Mouse (Mus musculus) neutrophil, adult 5-6 weeks (primary cell): ENCODE measurements around the gene Rab11a. TPM values are rescaled to one million over a fixed set of nuclear protein-coding genes. Genes with fewer than 3 reads are reported as not detected.
"Not testable (repeated sequence)": the region's sequence is repeated elsewhere in the genome, so short reads cannot be mapped to it uniquely, and the experiment has no call there.

Experiments
- ATAC-seq: fragments of 151-379, 151-347 bp; 2 replicates; pipeline ENCODE4 v1.8.0; 2017; ENCODE audit warnings: mild to moderate bottlenecking, moderate TSS enrichment; ENCODE audit not compliant: insufficient number of reproducible peaks, poor library complexity, low FRiP score, severe bottlenecking; ENCODE audit errors: extremely low read depth
- total RNA-seq: library from RNA; stranded (forward); fragments of 200-1000 nt; gene quantifications from 2 replicates; pipeline ENCODE4 v1.2.3, GENCODE M21; 2017

Rab11a gene
- total RNA-seq, 1 experiment from 2014 or later, result 143 TPM

DNA sequence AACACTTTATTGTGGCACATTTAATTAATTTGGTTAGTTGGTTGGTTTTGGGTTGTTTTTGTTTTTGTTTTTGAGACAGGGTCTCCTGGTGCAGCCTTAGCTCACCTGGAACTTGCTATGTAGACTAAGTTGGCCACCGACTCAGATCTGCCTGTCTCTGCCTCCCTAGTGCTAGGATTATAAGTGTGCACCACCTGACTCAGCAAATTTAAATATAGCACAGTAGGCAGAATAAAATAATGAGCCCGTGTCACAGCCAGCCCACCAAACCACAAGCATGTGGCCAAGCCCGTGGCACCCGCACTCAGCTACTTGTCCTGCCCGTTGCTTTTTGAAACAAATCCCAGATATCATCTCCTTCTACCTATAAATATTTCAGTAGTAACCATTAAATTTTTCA, 15.0 kb upstream of the Rab11a start:
- ATAC-seq, result no peak

- no peak for ATAC-seq
These were observed 11.8 kb upstream of the Rab11a start for GRCm38 (mm10) chr9:64749314-64749713.

DNA sequence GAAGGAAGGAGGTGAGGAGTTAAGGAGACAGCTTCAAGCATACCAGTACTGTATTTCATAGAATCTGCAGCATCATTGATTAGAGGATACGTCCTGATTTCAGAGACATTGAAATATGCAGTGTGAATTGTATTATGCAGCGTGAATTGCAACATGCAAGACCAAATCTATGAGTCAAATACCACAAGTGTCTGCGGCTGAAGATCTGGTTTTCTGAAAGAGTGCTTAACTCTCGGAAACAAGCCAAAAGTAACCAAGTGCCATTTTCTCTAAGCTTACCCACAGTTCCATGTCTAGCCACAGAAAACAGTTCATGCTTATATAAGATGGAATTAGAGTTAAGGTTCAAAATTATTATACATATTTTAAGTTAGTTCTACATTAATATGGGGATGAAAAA, 10.2 kb upstream of the Rab11a start:
- no peak for ATAC-seq

- ATAC-seq, result no peak
These were observed 4.9 kb upstream of the Rab11a start for GRCm38 (mm10) chr9:64742453-64742852.

DNA sequence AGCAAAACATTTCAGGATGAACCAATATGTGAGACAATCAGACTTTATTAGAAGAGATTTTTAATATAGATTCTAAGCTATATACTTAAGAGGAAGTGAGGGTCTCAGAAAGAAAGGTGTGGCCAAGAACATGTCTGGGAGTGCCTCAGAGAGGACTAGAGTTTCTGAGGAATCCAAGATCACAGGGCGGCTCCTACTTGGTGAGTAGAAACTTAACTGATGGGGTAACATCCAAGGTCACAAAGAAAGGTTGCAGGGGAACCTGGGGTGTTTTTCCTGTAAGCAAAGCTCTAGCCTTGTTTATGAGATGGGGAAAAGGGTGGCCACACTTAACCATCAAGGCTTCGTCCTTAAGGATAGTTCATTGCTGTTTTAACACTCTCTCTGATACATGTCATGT, 1.4 kb upstream of the Rab11a start:
- no peak for ATAC-seq

GRCm38 (mm10) chr9:64736639-64737405, 736 bp downstream of the Rab11a start:
- ATAC-seq, result no peak

DNA sequence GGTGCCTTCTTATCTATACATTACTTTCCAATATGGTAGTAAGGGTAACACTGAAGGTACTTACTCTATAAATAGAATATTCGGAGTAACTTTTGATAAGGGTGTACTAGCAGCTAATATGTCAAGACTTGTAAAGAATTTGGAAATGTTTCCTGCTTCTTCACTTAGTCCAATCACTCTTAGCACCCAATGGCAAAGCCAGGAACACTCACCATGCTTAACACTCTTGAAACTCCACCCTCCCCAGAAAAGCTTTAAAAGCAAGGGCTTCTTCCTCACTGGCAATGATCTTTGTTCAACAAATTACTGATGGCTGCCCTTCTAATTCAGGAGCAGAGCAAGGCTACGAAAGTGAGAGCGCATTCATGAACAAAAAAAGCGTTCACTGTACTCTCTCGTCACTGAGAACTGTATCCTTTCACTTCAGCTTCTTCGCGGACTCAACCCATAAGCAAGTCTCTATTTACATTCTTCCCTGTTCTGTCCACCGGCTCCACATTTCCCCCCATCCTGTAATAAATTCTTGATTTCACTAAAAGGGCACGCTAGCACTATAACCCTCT, 1.4 kb downstream of the Rab11a start:
- no peak for ATAC-seq

GRCm38 (mm10) chr9:64734992-64735391, 2.6 kb downstream of the Rab11a start:
- ATAC-seq, result not testable (repeated sequence)

DNA sequence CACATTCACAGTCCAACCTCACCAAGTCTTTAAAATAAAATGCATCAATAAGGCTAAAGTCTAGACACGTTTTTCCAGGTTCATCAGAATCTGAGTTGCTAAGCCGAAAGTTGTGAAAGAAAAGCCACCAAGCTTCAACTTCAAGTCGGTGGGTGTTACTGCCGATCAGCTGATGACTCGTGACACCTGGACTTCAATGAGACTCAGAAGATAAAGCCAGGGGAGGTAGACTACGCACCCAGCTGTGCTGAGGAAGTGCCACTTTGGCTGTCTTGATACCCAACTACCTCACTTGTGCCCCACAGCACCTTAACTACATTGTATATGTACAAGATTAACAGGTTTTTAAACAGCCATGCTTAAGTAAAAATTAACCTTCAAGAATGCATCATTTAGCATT, 3.4 kb downstream of the Rab11a start:
- no peak for ATAC-seq

DNA sequence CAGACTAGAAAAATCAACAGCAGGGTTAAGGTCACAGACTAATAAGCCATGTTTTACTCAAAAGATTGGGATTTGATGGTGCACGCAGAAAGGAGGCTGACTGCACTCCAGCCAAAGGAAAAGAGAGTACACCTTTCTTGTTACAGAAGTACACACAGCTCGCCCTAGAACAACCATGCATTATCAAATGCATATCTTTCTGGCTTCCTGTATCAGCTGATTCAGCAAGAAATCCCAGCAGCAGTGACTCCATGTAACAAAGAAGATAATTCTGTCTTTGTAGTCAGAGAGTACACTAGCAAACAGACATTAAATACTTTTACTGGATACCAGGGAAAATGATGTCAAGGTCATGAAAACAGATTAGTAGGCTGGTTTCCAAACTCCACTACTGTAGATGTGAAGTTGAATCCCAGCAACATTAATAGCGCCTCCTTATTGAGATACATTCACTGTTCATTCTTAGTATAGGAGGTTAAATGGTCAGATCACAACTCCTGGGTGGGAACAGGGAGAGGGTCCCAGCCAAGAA, 6.5 kb downstream of the Rab11a start:
- no peak for ATAC-seq

GRCm38 (mm10) chr9:64726454-64726853, 11.1 kb downstream of the Rab11a start:
- ATAC-seq, result no peak

DNA sequence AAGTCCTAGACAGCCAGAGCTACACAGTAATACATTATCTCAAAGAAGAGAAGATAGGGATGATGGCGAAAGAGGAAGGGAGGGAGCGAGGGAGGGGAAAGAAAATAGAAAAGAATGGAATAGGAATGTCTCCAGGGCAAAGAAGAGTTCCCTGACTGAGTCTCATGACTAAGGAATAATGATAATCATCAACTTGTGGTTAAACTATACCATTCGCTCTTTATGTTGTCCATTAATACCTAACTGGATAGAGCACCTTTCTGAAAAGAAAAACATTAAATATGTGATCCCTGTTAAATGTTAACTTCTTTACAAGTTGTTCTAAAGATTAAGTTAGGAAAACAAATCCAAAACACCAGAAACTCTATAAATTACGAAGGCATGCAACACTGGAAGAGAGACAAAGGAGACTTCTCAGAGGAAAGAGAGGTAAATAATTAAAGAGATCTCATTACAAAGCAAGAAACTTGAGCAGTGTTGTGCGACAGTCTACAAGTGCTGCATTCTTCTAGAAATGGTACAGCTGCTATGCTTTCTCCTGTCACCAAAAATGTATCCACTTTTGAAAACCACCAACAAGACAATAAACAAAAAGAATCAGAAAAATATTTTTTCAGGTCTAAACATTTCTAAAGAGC, 17.9 kb downstream of the Rab11a start:
- ATAC-seq, result no peak

DNA sequence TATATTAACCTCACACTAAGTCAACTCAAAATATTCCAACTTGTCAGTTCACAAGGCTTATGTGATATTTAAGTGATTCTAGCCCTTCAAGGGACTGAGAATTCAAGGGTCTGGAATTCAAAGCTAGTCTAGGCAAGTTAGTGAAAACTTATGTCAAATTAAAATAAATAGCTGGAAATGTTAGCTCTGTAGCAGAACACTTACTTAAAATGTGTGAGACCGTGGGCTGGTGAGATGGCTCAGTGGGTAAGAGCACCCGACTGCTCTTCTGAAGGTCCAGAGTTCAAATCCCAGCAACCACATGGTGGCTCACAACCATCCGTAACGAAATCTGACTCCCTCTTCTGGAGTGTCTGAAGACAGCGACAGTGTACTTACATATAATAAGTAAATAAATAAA, 27.3 kb downstream of the Rab11a start:
- not testable (repeated sequence) for ATAC-seq

- 0 out of 2 replicates have a peak, but pooled peaks have one; percentile 22 for ATAC-seq
These were observed 33.3 kb downstream of the Rab11a start for GRCm38 (mm10) chr9:64704073-64704840.

- ATAC-seq, result no peak
These were observed 34.1 kb downstream of the Rab11a start for GRCm38 (mm10) chr9:64703420-64703965.

DNA sequence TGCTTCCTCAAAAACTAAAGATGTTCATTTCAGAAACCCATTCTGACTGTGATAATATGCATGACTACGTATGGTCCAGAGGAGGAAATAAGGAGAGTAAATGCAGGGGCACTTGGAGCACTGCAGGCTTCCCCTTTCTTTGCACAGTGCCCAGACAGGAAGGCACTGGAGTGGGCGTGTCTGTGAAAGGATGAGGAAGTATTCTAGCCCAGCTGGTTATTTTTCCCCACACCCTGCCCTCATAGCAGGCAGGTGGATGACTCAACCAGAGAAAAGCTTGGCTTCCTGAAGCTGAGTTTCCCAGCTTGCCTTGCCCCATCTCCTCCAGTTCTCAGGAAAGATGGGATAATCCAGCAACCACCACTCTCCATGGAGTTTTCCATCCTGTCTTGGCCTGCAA, 34.6 kb downstream of the Rab11a start:
- ATAC-seq, result peak; percentile 96

GRCm38 (mm10) chr9:64702391-64702790, 35.2 kb downstream of the Rab11a start:
- no peak for ATAC-seq

- ATAC-seq, result no peak
These were observed 35.9 kb downstream of the Rab11a start for GRCm38 (mm10) chr9:64701651-64702050.
